8 mouse cellular contexts compared by ENCODE assay signal in the genomic region with DNA sequence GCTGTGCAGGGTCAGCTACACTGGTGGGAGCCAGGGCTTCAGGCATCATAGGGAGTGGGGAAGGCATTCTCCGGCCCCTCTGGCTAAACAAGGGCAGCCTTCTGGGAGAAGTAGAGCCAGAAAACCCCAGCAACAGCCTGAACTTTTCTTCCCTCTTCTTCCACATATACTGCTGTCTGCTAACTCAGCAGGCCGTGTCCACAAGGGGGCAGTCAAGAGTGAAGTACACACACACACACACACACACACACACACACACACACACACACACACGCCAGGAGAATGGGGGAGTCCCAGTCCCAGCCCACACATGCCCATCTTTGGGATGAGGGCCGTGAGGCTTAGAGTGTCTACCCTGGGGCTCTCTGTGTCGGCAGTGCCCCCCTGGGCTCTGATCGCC.
DNase-seq lines count a peak whose midpoint lies in the region; ATAC-seq and TF ChIP-seq lines count a peak whose summit lies in the region.

No protein-coding gene starts in this region.

- TF ChIP-seq CTCF in left cerebral cortex, adult 2 months (IDR thresholded peaks at IDR 0.05): no peak; the same call in 1 of the 2 replicates
- peak; percentile 35 for TF ChIP-seq CTCF in bone marrow macrophage, adult 2 months (IDR thresholded peaks at IDR 0.05; ENCODE audit: low read depth, low read length)

- H3K27ac ChIP-seq in left cerebral cortex, adult 2 months: no peak overlapping the region
- no peak overlapping the region for H3K27ac ChIP-seq in bone marrow macrophage, adult 2 months (ENCODE audit: insufficient read depth, low read depth, low read length)
- no peak overlapping the region for H3K27ac ChIP-seq in forebrain, embryonic 11.5 days (ENCODE audit: low read depth, low read length)

- DNase-seq in adrenal gland, postnatal 14 days: peak; percentile 64
- DNase-seq in adrenal gland, postnatal 25 days: no peak
- peak; percentile 39 to 42 for DNase-seq in left cerebral cortex, postnatal 14 days (ENCODE audit: low spot score in 2 of 2)
- DNase-seq in left cerebral cortex, adult 2 months (ENCODE audit: extremely low spot score in 1 of 2, low spot score in 2 of 2): no peak
- peak; percentile 60 for DNase-seq in lung, postnatal 14 days
- DNase-seq in left cerebral cortex, postnatal 36 days (ENCODE audit: low spot score in 2 of 2): no peak
- no peak for DNase-seq in forebrain, embryonic 11.5 days (ENCODE audit: low spot score)

- no peaks in the 10 kb centered on the region for H3K9me3 ChIP-seq in forebrain, embryonic 11.5 days (ENCODE audit: control insufficient read depth, low read length)

- no peak for TF ChIP-seq POLR2A in bone marrow macrophage, adult 2 months (IDR thresholded peaks at IDR 0.05; ENCODE audit: borderline replicate concordance, low read depth, low read length)

- no peak overlapping the region for H3K4me3 ChIP-seq in left cerebral cortex, adult 2 months
- H3K4me3 ChIP-seq in bone marrow macrophage, adult 2 months (ENCODE audit: insufficient read depth, low read length): no peak overlapping the region
- no peak overlapping the region for H3K4me3 ChIP-seq in forebrain, embryonic 11.5 days (ENCODE audit: low read depth, low read length)

- intact Hi-C loops in left cerebral cortex, postnatal 14 days (cut with DNase I): loop anchor here (10.0 kb wide), 1 partner anchor 83 kb away; no protein-coding TSS in a partner anchor
- intact Hi-C loops in left cerebral cortex, adult 2 months (cut with DNase I): loop anchor here (5.0 to 10.0 kb wide), 2 partner anchors 79 to 207 kb away; no protein-coding TSS in a partner anchor
- intact Hi-C loops in left cerebral cortex, postnatal 36 days (cut with DNase I): no loop called here

- peaks cover under 1% of the 10 kb centered on the region for H3K4me1 ChIP-seq in bone marrow macrophage, adult 2 months (ENCODE audit: control insufficient read depth, insufficient read depth, low read length)
- H3K4me1 ChIP-seq in forebrain, embryonic 11.5 days (replicated peaks; ENCODE audit: control insufficient read depth, insufficient read depth, low read length): no peaks in the 10 kb centered on the region

- ATAC-seq in forebrain, embryonic 11.5 days (replicated peaks; ENCODE audit: low FRiP score): no peak

- no peak overlapping the region for H3K4me2 ChIP-seq in forebrain, embryonic 11.5 days (ENCODE audit: low read depth, low read length, severe bottlenecking)

- no peak overlapping the region for H3K9ac ChIP-seq in forebrain, embryonic 11.5 days (ENCODE audit: low read length)

- H3K36me3 ChIP-seq in forebrain, embryonic 11.5 days (ENCODE audit: control insufficient read depth, insufficient read depth, low read length): no peaks in the 10 kb centered on the region

- H3K27me3 ChIP-seq in forebrain, embryonic 11.5 days (ENCODE audit: control insufficient read depth, insufficient read depth, low read length): no peaks in the 10 kb centered on the region

- whole genome bisulfite sequencing in forebrain, embryonic 11.5 days: 72% methylated on average over 5 of the region's 6 CpGs

Comparison
In these comparisons a context has a peak if more than half of its experiments do, and no peak if none do; other contexts are left out.
1. DNase-seq: peak in adrenal gland, postnatal 14 days (single experiment), left cerebral cortex, postnatal 14 days (2 of 2) and lung, postnatal 14 days (single experiment); none in adrenal gland, postnatal 25 days (single experiment), left cerebral cortex, adult 2 months (0 of 2), left cerebral cortex, postnatal 36 days (0 of 2) and forebrain, embryonic 11.5 days (single experiment).